Mouse (Mus musculus): ENCODE data around the gene Cyp4f14.

DNA sequence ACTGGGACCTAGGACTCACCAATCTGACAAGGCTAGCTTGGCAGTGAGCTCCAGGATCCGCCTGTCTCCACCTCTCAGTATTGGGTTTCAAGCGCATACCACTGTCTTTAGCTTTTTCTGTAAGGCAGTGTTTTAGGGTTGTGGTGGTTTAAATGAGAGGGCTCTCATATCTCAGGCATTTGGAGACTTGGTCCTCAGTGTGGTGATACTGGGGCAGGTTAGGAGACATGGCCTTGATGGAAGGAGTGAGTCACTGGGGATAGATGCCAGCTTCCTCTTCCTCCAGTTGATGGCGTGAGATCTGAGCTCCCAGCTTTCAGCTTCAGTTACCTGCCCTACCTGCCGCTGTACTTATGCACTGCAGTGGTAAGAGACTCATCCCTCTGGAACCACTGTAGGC is 22.7 kb upstream of the Cyp4f14 start:
- TF ChIP-seq CTCF (IDR thresholded peaks at IDR 0.05; ENCODE audit: low read depth) (no peak), EP300 (IDR thresholded peaks at IDR 0.05; ENCODE audit: low read depth) (no peak)
